Mouse (Mus musculus) heart, embryonic 16.5 days (tissue): Measurements from ENCODE around the gene S100a16. TPM values are rescaled to one million over a fixed set of nuclear protein-coding genes. Genes with fewer than 3 reads are reported as not detected.

Experiments
- ATAC-seq: fragments of 200-750 bp; cut with Nextera tagmentation; replicated peaks from 2 replicates; pipeline ENCODE4 v1.8.0; 2017; ENCODE audit warnings: moderate number of reproducible peaks; ENCODE audit not compliant: insufficient read depth, low FRiP score; ENCODE audit errors: extremely low read depth
- H3K27ac ChIP-seq: fragments of 300-500 bp; sonication (generic); 2 replicates; pipeline ENCODE4 v1.5.1; 2014; ENCODE audit warnings: mild to moderate bottlenecking, low read length, control low read depth, moderate library complexity
- H3K27me3 ChIP-seq: fragments of 300-500 bp; sonication (generic); 2 replicates; pipeline ENCODE4 v1.6.1; 2014; ENCODE audit warnings: low read length, mixed read lengths; ENCODE audit not compliant: control insufficient read depth, insufficient read depth
- H3K36me3 ChIP-seq: fragments of 300-500 bp; sonication (generic); 2 replicates; pipeline ENCODE4 v1.6.1; 2014; ENCODE audit not compliant: control insufficient read depth, insufficient read depth
- H3K4me1 ChIP-seq: fragments of 300-500 bp; sonication (generic); 2 replicates; pipeline ENCODE4 v1.6.1; 2014; ENCODE audit warnings: low read length, mixed read lengths; ENCODE audit not compliant: control insufficient read depth, insufficient read depth
- H3K4me2 ChIP-seq: fragments of 300-500 bp; sonication (generic); 2 replicates; pipeline ENCODE4 v1.6.1; 2014; ENCODE audit warnings: low read depth, mild to moderate bottlenecking, control low read depth, low read length
- H3K4me3 ChIP-seq: fragments of 300-500 bp; sonication (generic); 2 replicates; pipeline ENCODE4 v1.5.1; 2014; ENCODE audit warnings: mild to moderate bottlenecking, control low read depth, low read length
- H3K9ac ChIP-seq: fragments of 300-500 bp; sonication (generic); 2 replicates; pipeline ENCODE4 v1.6.1; 2014; ENCODE audit warnings: low read length, control low read depth
- H3K9me3 ChIP-seq: fragments of 300-500 bp; sonication (generic); replicated peaks from 2 replicates; pipeline ENCODE4 v1.6.1; 2016; ENCODE audit warnings: low read length; ENCODE audit not compliant: control insufficient read depth
- WGBS: fragments of 180-500 bp; shearing (Covaris S2); extraction: QIAGEN DNeasy Blood & Tissue Kit; methylation state at CpG from one replicate; pipeline ENCODE4 v1.1.7; 2014; 5-methylcytosine and 5-hydroxymethylcytosine counted together
- polyA plus RNA-seq: library from polyadenylated mRNA; unstranded; fragments of >200 nt; fragmentation: Nextera tagmentation; extraction: Ambion mirVana; gene quantifications from 2 replicates; pipeline ENCODE4 v1.2.1, GENCODE M21; 2015

Gene S100a16
- 96.5 and 110 TPM in 2 replicates for polyA plus RNA-seq

DNA sequence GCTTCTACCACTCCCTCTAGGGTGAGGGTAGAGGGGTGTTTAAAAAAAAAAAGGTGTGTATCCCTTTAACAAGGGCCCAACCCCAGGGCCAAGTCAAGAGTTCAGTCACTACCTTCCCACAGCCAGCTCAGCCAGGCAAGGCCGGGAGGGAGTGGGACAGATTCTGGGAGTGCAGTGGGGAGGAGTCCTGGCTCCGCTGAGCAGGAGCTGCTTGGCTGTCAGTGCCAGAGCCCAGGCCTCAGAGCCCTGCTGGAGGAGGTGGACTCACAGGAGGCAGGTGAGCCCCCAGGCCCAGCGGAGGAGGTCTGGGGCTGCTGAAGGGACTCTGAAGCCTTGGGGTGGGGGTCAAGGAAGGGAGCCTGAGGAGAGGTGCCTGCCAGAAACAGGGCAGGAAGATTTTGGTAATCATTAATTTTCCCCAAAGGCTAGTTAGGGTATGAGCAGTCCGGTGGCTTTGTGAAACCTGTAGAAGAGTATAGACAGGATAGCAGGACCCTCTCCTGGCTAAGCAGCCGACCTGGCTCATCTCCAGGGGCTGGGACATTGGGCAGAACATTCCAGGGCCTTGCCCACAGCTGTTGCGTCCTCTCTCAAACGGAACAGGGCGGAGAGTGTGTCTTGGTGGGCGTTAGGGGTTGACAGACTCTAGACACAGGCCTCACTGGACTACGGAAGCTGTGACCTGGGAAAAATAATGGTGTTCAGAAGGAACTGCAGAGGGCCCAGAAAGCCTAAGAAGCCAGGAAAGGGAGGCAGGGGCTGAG lies at the start of gene S100a16:
TSS of gene S100a16 (plus strand) at position 114 of the 764 bp plus-strand sequence.
- Histone ChIP-seq H3K4me2 (peak within 1 kb of the TSS; percentile 31), H3K27ac (peak within 1 kb of the TSS; percentile 19; the same call in 1 of the 2 replicates)

DNA sequence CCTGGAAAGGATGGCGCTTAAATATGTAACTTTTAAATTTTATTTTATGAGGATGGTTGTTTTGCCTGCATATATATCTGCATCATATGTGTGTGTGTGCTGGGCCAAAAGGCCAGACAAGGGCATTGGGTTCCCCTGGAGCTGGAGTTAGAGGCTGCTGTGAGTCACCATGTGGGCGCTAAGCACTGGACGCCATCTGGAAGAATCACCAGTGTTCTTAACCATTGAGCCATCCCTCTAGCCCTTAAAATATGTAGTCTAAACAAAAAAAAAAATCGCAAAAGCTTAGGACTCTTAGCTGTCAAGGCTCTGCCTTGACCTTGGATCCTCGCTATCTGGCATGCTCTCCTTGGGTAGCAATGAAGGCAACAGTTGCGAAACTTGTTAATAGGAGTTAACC lies 48.5 kb upstream of the S100a16 start:
- no peak overlapping the region for H3K4me2 ChIP-seq
- no peak for ATAC-seq
- H3K4me1 ChIP-seq: peaks cover 5% of the 10 kb centered on the region
- H3K27ac ChIP-seq: no peak overlapping the region
- no peak overlapping the region for H3K9ac ChIP-seq
- no peaks in the 10 kb centered on the region for H3K9me3 ChIP-seq
- H3K36me3 ChIP-seq: peaks cover 37% of the 10 kb centered on the region
- H3K27me3 ChIP-seq: no peaks in the 10 kb centered on the region
- H3K4me3 ChIP-seq: no peak overlapping the region
- 89% methylated on average over 6 of the region's 6 CpGs for WGBS

More for the DNA sequence above, at the start of gene S100a16:
- H3K9ac ChIP-seq: peak within 1 kb of the TSS; percentile 58
- no peaks in the 10 kb centered on the region for H3K36me3 ChIP-seq
- ATAC-seq: peak; percentile 76
- H3K4me1 ChIP-seq: peaks cover 8% of the 10 kb centered on the region; the same call in 1 of the 2 replicates
- peak within 1 kb of the TSS; percentile 26 for H3K4me3 ChIP-seq
- no peaks in the 10 kb centered on the region for H3K9me3 ChIP-seq
- H3K27me3 ChIP-seq: no peaks in the 10 kb centered on the region
- 41% methylated on average over 10 of the region's 10 CpGs for WGBS

DNA sequence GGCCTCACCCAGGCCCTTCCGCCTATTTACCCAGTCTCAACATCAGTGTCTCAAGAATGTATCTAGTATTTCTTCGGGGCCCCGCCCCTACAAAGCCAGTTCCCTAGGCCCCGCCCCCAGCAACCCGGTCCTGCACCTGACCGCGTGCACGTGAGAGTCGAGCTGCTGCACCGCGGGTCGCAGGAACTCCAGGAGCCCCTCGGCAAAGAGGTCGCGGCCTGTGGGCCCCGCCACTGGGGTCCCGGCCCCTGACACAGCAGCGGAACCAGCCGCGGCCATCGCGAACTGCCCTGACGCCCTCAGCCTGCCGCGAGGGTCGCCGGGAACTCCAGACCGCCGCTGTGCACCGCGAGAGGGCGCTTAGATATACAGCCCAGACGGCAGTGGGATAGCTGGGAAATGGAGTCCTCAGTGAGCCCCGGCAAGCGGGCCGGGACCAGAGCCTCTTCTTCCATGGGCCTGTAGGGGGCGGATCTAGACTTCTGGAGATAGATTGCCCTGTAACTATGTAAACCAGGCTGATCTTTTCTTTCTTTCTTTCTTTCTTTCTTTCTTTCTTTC lies 46.3 kb upstream of the S100a16 start, which contains the start of gene Snapin:
TSS of gene Snapin (minus strand) at position 338 of the 561 bp plus-strand sequence.
- Histone ChIP-seq H3K4me3 (peak within 1 kb of the TSS; percentile 85), H3K27me3 (no peaks in the 10 kb centered on the region), H3K9me3 (no peaks in the 10 kb centered on the region), H3K4me1 (peaks cover 5% of the 10 kb centered on the region), H3K9ac (peak within 1 kb of the TSS; percentile 89), H3K4me2 (peak within 1 kb of the TSS; percentile 66), H3K36me3 (peaks cover 25% of the 10 kb centered on the region), H3K27ac (peak within 1 kb of the TSS; percentile 65)
- ATAC-seq: peak; percentile 97
- WGBS: under 1% methylated on average over 37 of the region's 37 CpGs

DNA sequence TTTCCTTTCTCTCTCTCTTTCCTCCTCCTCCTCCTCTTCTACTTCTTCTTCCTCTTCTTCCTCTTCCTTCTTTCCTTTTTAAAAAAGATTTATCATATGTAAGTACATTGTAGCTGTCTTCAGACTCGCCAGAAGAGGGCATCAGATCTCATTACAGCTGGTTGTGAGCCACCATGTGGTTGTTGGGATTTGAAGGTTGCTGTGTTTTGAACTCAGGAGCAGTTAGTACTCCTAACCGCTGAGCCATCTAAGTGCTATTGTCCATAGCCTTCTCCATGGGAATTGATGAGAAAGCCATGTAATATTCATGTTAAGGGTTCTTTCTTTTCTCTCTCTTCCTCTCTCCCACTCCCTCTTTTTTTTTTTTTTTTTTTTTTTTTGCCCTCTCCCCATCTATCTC lies 45.7 kb upstream of the S100a16 start:
- Histone ChIP-seq H3K36me3 (peaks cover 20% of the 10 kb centered on the region), H3K4me2 (no peak overlapping the region), H3K27ac (no peak overlapping the region), H3K27me3 (no peaks in the 10 kb centered on the region), H3K9me3 (no peaks in the 10 kb centered on the region), H3K4me3 (no peak overlapping the region), H3K9ac (no peak overlapping the region), H3K4me1 (peaks cover 5% of the 10 kb centered on the region)
- 45% methylated on average over 2 of the region's 2 CpGs for WGBS
- ATAC-seq: no peak

DNA sequence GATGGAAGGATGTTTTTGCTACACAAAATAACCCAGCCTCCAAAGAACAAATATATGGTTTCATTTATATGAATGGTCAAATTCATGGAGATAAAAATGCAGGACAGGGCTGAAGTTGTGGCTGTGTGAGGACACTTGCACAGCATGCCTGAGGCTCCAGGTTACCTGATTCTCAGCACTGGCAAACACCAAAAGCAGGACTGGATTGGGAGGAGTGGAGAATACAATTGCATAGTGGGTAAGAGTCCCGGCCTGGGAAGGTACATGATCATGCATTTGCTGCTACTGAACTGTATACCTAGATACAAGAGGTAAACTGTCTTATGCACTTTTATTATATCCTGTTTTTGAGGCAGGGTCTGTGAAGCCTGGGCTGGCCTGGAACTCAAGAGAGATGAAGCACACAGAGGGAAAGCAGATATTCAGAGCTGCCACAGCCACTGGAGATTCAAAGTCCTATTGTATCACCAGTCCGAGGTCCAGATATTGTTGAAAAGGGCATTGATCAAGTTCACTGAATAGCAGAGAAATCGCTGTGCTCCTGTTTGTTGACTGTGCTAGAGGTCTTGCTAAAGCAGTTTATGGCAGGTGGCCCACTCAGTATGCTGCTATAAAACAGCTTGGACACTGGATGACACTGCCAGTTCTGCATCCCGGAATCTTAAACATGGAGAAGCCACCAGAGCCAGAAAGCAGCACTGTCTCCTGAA lies 43.1 kb upstream of the S100a16 start:
- H3K36me3 ChIP-seq: peaks cover 24% of the 10 kb centered on the region
- WGBS: 68% methylated on average over 4 of the region's 4 CpGs
- no peaks in the 10 kb centered on the region for H3K27me3 ChIP-seq

DNA sequence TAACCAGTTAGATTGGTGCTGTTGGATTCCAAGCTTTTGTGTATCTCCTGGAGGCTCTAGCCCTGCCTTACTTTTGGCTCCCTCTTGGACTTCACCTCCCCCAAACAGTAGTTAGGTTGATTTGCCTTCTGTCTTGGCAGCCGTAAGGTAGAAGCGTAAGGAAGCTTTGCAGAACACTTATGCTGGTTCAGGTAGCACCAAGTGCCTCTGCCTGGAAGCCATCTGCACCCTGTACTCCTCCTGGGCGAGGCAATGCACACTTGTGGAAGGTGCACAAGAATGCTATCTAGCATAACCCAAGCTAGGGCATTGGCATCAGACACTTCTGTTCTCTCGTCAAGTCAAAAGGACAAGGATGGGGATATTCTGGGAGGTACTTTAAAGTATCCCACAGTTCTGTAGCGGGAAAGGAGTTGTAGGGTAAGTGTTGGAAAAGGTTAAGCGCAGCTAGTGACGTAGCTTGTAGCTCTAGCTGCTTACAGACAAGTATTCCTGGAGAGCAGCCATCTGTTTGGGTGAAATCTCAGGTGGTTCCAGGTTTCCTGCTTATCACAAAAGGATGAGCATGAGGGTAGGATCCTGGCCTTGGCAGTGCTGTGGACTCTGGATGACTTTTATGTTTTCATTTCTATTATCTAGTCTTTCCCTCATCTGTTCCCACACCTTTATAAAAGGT lies 41.1 kb upstream of the S100a16 start:
- WGBS: 80% methylated on average over 7 of the region's 7 CpGs
- Histone ChIP-seq H3K27ac (no peak overlapping the region), H3K4me1 (no peaks in the 10 kb centered on the region), H3K4me3 (no peak overlapping the region), H3K36me3 (peaks cover 30% of the 10 kb centered on the region), H3K9ac (no peak overlapping the region), H3K4me2 (no peak overlapping the region), H3K27me3 (no peaks in the 10 kb centered on the region), H3K9me3 (no peaks in the 10 kb centered on the region)
- ATAC-seq: no peak

More for the DNA sequence above, 43.1 kb upstream of the S100a16 start:
- Histone ChIP-seq H3K9me3 (no peaks in the 10 kb centered on the region), H3K4me1 (peaks cover 5% of the 10 kb centered on the region), H3K4me3 (no peak overlapping the region), H3K4me2 (no peak overlapping the region), H3K9ac (no peak overlapping the region), H3K27ac (no peak overlapping the region)
- ATAC-seq: no peak

DNA sequence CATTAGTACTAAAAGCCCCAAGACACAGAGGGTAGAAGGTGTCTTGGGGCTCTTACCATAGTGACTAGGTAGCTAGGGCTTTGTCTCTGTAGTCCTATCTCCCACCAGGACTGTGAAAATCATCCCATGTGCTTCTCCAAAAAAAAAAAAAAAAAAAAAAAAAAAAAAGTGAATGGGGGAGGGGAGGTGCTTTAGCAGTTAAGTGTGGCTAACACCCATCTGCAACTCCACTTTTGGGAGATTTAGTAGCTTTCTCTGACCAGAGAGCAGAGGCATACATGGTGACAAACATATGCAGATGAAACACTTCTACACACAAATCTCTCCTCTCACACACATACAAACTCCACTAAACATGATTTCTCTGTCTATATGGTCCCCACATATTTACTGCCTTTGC lies 39.5 kb upstream of the S100a16 start:
- ATAC-seq: no peak
- no peak overlapping the region for H3K4me2 ChIP-seq
- no peak overlapping the region for H3K9ac ChIP-seq
- no peak overlapping the region for H3K4me3 ChIP-seq
- H3K9me3 ChIP-seq: no peaks in the 10 kb centered on the region
- peaks cover 41% of the 10 kb centered on the region for H3K36me3 ChIP-seq
- H3K27me3 ChIP-seq: no peaks in the 10 kb centered on the region
- H3K27ac ChIP-seq: no peak overlapping the region
- no peaks in the 10 kb centered on the region for H3K4me1 ChIP-seq

DNA sequence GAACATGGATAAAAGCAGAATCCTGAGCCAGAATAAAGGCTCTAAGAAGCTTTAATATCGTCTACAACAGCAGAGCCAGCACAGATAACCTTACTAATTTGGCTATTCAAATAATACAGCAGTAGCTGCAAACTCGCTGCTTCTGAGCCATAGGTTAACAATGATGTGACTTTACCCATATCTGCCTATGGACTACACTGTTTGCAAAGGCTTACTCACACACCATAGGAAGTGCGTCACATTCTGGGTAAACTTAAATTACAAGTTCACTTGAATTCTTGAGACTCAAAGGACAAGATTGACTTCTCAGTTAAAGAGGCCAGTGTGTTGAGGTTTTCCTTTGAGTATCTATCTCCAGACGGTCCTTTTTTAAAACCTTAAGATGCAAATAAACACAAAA lies 33.6 kb upstream of the S100a16 start:
- Histone ChIP-seq H3K27me3 (no peaks in the 10 kb centered on the region), H3K9ac (no peak overlapping the region), H3K4me3 (no peak overlapping the region), H3K9me3 (no peaks in the 10 kb centered on the region), H3K27ac (no peak overlapping the region), H3K4me2 (no peak overlapping the region), H3K36me3 (peaks cover 42% of the 10 kb centered on the region), H3K4me1 (peaks cover 10% of the 10 kb centered on the region)
- WGBS: 82% methylated on average over 4 of the region's 4 CpGs
- ATAC-seq: no peak
